Mouse (Mus musculus) brain, embryonic 14.5 days (tissue): ENCODE results near the gene Ccdc125. TPM values are rescaled to one million over a fixed set of nuclear protein-coding genes. Genes with fewer than 3 reads are reported as not detected.
"Not testable (repeated sequence)": the region's sequence is repeated elsewhere in the genome, so short reads cannot be mapped to it uniquely, and the experiment has no call there.

ENCODE experiments used
- DNase-seq: peaks from one replicate; pipeline ENCODE4 v3.0.0-alpha.2; 2011; ENCODE audit warnings: low read depth
- CTCF ChIP-seq: fragments of 200-500 bp; IDR thresholded peaks from 2 replicates; pipeline ENCODE4 v1.5.1; 2012; ENCODE audit warnings: inconsistent platforms, mild to moderate bottlenecking, moderate library complexity, borderline replicate concordance; ENCODE audit not compliant: insufficient read depth, insufficient read length; ENCODE audit errors: extremely low read depth
- POLR2A ChIP-seq: fragments of 200-500 bp; IDR thresholded peaks from 2 replicates; pipeline ENCODE4 v1.6.1; 2012; ENCODE audit warnings: mild to moderate bottlenecking, inconsistent platforms, borderline replicate concordance; ENCODE audit not compliant: poor library complexity, insufficient read depth, insufficient read length, severe bottlenecking; ENCODE audit errors: extremely low read depth
- polyA plus RNA-seq: library from polyadenylated mRNA; depleted of rRNA; stranded (reverse); fragments of >200 nt; gene quantifications from 2 replicates; pipeline ENCODE4 v1.2.3, GENCODE M21; 2012

Gene Ccdc125
- polyA plus RNA-seq, 1 experiment: 1.4 TPM

DNA sequence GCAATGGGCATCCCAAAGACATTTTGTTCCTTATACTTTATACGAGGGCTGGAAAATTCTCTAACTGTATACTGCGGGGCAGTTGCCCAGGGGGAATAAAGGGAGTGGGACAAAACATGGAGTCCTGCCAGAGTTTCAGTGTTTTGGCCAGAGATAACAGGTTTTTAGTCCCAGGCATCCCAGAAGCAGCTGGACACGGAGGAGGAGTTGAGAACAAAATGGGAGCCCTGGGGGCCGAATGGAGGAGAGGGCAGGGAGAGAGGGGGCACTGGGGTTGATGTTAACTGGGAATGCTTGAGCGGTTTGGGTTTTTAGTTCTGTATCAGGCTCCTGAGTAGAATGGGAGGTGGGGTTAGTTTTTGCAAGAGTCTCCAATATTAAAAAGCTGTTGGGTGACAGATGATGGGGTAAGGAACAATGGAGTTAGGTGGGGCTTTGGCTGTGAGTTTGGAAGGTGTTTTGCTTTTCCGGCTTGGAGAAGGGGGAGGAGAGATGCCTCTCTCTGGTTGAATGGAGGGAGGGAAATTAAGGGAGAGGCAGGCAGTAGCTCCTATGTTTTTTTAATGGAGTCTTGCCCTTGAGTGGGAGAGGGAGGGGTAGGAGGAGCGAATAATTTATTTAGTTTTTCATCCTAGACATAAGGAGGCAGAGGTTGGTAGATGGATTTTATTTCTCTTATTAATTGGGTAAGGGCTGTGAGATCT is 54.7 kb downstream of the Ccdc125 start:
- peak; percentile 61 for DNase-seq
- TF ChIP-seq POLR2A: no peak
- no peak for TF ChIP-seq CTCF

DNA sequence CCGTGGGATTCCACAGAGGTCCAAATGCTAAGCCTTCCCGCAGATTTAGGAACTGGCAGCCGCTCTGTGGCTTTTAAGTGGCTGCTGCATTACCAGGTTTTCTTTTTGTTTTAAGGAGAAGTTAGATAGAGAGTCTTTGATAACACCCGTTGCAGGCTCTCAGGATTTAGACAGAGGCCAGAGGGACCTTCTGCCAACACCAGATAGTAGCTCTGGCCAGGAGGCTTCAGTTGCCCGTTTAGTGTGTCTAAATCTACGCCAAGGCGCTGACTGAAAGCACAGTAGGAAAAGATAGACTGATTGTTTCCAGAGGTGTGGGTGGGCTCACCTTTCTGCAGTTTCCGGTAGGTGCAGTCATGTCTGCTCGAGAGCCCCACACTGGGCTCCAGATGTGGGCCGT is 55.7 kb downstream of the Ccdc125 start:
- DNase-seq: no peak
- TF ChIP-seq CTCF (no peak), POLR2A (no peak)

DNA sequence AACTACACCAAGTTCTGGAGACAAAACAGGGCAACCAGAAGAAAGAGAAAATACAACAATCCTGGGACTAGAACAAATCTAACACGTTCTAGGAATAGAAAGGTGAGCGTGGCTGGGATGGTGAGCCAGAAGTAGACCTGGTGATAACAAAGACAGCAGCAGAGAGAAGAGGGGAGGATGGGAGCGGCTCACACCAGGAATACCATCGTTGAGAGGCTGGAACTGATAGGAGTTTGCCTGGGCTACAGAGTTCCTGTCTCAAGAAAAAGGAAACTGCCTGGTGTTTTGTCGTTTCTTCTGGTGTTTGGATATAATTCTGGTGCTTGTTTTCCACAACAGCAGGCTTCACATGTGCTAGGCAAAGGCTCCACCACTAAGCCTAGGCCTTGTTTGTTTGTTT is 58.6 kb downstream of the Ccdc125 start:
- no peak for DNase-seq
- TF ChIP-seq CTCF (no peak), POLR2A (no peak)

DNA sequence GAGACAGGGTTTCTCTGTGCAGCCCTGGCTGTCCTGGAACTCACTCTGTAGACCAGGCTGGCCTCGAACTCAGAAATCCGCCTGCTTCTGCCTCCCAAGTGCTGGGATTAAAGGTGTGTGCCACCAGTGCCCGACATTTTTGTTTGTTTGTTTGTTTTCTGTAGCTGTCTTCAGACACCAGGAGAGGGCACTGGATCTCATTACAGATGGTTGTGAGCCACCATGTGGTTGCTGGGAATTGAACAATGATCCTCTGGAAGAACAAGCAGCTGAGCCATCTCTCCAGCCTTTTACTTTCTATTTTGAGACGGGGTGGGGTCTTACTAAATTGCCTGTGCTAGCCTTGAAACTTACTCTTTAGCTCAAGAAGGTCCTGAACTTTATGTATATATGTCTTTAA is 59.0 kb downstream of the Ccdc125 start:
- not testable (repeated sequence) for DNase-seq

DNA sequence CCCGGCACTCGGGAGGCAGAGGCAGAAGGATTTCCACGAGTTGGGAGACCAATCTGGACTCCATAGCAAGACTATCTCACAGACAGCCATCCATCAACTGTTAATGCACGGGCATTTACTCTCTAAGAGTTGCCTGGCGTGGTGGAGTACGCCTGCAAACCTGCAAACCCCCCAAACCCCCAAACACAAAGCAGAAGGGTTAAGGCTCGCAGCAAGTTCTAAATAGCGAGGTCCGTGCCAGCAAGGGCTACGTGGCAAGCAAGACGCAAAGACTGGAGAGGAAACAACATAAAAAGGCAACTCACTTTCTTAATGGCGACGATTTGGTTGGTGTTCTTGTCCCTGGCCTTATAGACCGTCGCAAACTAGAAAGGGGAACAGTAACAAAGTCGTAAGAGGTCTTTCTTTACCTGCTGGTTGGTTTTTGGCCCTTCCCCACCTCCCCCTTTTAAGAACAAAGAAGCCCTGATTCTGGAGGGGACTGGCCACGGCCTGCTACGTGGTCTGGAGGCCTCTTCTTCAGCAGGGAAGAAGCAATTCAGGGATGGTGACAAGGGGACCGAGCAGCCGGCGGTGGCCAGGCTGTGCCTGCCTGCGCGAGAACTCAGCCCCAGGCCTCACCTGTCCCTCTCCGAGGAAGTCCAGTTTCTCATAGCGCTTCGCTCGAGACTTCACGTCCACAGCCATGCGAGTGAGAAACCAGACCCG is 60.8 kb downstream of the Ccdc125 start:
- no peak for TF ChIP-seq POLR2A
- TF ChIP-seq CTCF: no peak
- no peak for DNase-seq

DNA sequence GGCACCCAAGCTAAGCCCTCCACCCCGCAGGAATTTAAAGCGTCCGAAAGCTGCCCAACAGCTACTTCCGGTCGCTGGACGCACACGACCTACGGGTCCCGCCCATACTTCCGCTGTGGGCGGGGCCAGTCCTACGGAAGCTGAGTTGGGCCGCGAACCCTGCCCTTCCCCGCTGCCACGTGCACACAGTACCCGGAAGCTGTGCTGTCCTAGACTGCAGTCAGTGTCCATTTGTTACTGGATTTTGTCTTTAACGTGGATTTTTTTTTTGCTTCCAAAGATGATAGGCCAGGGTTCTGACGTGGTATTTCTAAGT is 61.3 kb downstream of the Ccdc125 start, which contains the start of gene Cdk7:
Gene Cdk7, minus strand, starts transcription at position 79 of the 316 bp plus-strand sequence.
- TF ChIP-seq CTCF (no peak), POLR2A (0 out of 2 replicates have a peak, but pooled peaks have one; percentile 5)
- DNase-seq: peak; percentile 98

DNA sequence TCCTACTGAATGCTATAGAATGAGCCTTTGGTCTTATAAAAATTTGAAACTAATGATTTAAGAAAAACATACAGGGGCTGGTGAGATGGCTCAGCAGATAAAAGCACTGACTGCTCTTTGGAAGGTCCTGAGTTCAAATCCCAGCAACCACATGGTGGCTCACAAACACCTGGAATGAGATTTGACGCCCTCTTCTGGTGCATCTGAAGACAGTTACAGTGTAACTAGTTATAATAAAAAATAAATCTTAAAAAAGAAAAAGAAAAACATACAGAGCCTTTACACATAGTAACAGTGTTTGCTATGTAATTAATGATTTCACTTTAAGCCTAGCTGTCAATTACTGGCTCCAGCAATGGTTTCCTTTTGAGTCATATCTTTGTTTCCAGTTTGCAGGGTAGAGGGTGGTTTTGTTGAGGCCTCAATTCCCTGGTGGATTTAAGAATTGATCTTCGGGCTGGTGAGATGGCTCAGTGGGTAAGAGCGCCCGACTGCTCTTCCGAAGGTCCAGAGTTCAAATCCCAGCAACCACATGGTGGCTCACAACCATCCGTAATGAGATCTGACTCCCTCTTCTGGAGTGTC is 62.0 kb downstream of the Ccdc125 start:
- DNase-seq: not testable (repeated sequence)

DNA sequence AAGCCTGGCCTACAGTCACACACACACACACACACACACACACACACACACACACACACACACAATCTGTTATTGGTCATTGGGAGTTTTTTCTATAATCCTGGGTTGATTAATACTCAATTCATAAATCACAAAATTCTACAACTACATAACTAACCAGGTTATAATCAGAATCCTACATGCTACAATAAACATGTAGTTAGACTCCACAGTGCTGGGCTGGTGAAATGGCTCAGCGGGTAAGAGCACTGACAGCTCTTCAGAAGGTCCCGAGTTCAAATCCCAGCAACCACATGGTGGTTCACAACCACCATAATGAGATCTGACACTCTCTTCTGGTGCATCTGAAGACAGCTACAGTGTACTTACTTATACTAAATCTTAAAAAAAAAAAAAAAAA is 63.2 kb downstream of the Ccdc125 start:
- TF ChIP-seq CTCF (no peak), POLR2A (no peak)
- DNase-seq: no peak

DNA sequence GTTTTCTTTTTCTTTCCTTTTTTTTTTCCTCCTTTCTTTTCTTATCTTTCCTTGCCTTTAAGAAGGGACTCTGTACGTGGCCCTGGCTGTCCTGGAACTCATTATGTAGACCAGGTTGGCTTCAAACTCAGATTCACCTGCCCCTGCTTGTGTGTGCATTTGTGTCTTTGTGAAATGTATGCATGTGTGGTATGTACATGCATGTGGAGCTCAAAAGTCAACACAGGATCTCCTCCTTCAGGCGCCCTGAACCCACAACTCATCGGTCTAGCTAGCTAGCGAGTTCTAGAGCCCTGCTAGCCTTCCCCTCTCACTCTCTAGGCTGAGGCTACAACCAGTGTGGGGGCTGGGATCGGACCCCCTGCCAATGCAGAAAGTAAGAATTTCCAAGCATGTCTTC is 73.3 kb downstream of the Ccdc125 start:
- DNase-seq: no peak
- no peak for TF ChIP-seq CTCF
- no peak for TF ChIP-seq POLR2A

DNA sequence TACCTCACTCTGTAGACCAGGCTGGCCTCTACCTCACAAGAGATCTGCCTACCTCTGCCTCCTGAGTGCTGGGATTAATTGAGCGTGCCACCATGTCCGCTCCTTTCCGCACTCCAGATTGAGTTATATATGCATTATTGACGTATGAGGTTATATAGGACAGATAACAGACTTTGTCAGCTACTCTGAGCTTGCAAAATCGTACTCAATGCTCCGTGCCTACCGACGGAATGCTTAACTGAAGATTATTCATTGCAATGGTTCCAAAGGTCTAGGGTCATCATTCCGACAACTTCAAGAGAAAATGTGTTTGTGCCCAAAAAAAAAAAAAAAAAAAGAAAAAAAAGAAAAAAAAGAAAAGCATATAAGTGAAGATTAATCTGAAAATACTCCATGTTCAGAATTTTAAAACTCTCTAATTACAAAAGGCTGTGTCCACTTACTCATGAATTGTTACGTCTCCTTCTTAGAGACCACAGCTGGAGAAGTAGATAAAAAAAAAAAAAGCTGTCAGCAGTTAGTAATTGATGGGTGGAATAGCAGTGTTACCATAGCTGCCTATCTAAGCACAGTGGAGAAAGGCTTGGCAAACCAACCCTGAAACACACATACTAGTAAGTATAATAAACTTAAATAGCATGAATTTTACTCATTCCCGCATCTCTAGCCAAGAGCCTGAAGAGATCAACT is 74.0 kb downstream of the Ccdc125 start:
- TF ChIP-seq CTCF: no peak
- no peak for DNase-seq

DNA sequence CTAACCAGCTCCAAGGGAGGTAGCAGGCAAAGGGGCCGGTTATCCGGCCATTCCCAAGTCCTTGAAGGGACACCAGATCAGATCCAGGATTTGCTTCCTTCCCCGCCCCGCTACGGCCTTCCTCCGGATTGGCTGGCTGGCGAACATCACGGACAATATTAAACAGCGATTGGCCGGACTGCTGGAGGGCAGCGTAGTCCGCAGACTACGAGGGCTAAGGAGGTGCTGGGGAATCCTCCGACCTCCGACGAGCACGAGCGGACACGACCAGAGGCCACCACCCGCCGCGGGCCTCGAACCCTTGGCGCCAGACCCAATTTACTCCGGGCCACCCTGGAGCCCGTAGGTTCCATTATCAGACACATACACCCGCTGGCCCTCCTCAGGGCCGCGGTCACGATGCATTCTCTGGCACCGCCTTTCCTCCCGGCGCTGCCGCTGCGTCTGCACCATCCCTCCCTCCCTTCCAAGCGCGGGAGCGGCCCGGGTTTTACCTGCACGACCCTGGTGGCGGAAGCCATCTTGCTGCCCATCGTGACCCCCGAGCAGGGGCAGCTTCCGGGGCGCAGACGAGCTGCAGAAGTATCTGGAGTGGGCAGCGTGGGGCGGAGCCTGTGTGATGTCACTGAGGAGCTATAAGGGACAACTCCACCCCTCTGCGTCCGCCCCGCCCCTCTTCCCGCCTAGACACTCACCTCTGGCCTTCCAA is 74.7 kb downstream of the Ccdc125 start, which contains the start of gene Mrps36:
Gene Mrps36, minus strand, starts transcription at position 624 of the 709 bp plus-strand sequence.
- DNase-seq: peak; percentile 97
- TF ChIP-seq POLR2A (peak; percentile 58; the same call in 1 of the 2 replicates), CTCF (no peak)
